Mouse (Mus musculus) layer of hippocampus, postnatal 14 days (tissue): ENCODE measurements around the gene Sipa1l1. TPM values are rescaled to one million over a fixed set of nuclear protein-coding genes. Genes with fewer than 3 reads are reported as not detected.

ENCODE experiments used
- DNase-seq, 2 experiments: peaks; one replicate each; pipeline ENCODE4 v3.0.0; 2021 to 2022; ENCODE audit warnings: low spot score in 2 of 2, mixed read lengths in 1 of 2
- total RNA-seq, 2 experiments: library from RNA; stranded (reverse); gene quantifications; 2 replicates each; pipeline ENCODE4 v1.2.3; 2021

Sipa1l1 gene
- total RNA-seq, 2 experiments from 2014 or later, result 159 to 165 TPM

DNA sequence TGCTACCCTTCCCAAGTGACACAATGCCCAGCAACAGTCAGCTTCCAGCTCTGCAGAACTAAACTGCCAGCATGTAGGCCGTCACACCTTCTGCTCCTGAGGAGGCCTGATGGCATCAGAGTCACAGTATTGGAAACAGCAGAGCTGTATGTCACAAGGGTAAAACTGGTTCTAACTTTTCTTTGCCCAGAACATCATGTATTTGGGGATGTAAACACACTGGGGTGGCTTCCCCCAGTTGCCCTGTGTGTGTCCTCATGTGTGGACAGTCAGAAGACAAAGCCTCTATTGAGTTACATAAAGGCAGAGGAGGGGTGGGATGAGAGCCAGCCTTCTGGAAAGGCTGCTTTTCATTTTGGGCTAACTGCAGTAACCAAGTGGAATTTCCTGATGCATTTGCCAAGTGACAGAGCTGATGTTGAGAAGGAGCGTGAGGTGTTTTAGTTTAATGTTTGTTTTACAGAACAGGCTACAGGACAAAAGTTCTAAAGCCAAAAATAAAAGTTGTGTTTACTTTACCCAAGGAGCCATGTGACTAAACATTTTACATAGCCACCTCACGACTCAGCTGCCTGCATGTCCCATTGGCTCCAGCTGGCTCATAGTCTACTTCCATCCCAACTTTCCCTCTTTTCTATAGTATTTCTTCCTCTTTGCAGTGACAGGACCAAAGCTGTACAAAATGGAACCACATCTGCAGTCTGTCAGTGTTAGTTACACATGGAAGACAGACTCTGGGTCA lies 243.3 kb downstream of the Sipa1l1 start:
- peak in 1 of 2 experiments; percentile 64 for DNase-seq

DNA sequence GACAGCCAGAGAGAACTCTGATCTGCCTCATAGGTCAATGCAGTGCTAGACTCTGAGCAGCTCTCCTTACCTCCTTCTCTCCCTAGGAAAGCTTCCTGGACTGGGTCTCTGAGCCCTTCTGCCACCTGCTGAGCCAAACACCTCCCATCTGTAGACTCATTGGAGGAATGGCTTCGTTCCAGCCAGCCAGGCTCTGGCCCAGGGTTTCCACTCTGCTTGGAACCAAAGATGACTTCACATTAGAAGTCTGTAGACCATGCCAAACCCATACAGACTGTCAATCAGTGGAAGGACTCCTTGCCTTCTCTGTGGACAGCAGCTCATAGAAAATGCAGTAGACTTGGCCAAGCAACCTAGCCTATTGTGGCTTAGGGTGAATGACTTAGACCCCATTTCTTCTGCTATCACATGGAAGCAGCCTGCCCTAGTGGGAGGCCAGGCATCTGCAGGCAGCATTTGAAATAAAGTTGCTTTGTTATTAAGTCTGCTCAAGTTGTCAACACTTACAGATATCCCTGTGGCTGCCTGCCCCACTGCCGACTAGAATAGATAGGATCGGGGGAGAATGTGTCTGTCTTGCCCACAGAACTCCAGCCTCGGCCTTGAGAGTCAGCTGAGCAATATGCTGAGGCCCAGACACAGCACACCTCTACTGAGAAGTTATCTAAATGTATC lies 246.7 kb downstream of the Sipa1l1 start:
- DNase-seq, result peak in 1 of 2 experiments; percentile 57

DNA sequence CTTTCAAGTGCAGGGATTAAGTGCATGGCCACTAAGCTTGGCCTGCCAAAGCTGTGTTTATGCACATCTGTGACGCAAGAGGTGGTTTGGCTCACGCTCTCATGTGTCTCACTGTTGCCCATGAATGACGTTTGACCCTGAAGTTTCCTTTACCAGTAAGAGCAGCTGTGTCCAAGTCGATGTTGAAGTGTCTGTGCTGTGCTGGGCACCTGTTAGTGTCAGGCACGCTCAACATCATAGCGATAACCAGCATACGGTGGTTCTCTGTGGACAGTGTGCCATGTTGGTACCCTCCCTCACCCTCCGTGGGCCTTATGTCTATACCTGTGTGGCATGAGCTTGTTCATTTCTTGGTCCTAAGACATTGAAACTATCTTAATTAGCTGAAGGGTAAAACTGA lies 249.9 kb downstream of the Sipa1l1 start:
- no peak for DNase-seq

DNA sequence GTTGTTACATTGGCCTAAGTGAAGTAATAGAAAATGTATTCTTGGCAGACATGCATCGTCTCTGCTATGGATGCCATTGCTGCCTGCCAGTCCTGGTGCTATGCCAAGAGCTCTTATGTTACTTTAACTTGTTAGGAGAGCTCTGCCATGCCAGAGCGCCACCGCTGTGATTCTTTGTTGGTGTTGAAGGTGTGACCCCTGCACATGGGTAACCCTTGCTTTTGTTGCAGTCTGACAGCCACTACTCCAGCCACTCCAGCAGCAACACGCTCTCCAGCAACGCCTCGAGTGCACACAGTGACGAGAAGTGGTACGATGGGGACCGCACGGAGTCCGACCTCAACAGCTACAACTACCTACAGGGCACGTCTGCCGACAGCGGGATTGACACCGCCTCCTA lies 255.7 kb downstream of the Sipa1l1 start:
- no peak for DNase-seq

DNA sequence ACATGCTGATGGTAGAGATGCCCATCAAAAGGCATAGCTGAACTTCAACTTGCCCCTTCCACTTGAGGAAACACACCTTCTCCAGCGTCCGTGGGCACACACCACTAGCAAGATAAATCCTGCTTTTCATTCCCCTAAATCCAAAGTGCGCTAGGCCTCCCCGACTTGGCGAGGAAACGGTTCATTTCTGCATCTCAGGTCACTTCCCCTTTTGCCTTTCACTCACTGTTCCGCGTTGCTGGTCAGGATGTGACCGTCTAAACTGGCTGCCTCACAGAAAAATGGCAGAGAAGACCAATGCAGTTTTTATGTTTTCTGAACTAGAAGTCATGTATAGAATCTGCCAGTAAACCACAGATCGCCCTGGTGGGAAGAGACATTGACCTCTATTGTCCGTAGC lies 256.7 kb downstream of the Sipa1l1 start:
- no peak for DNase-seq

DNA sequence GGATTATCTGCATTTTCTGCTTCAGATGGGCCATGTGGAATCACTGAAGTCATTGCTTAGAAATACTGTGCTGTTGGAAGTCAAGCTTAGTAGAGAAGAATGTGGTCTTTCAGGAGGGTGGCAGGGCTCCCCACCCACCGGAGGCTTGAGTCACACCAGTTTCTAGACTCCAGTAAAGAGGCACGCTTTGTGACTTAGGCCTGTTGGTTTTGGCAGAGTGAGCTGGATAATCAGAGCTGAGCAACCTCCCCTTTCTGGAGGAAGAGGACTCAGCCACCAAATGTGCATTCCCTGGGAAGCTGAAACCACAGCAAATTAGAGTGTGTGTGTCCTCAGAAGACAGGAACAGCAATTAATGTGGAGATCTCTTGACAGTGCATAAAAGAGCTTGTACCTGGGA lies 258.3 kb downstream of the Sipa1l1 start:
- DNase-seq, result no peak

DNA sequence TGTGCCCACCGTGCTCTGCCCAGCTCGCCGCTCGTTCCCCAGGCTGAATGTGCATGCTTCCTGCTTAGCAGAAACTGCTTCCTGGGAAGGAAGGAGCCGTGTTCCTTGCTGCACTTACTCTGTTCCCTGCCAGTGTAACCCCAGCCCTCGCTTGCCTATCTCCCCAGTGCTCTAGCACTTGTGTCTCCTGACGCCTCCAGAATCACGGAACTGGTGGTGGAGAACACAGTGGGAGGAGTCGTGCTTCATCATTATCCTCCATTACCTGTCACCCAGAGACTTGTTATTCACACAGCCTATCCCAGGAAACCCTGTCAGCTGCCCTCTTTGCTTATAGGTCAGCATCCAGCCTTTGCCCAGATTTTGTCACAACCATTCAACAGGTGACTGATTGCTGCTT lies 259.3 kb downstream of the Sipa1l1 start:
- DNase-seq, result no peak

DNA sequence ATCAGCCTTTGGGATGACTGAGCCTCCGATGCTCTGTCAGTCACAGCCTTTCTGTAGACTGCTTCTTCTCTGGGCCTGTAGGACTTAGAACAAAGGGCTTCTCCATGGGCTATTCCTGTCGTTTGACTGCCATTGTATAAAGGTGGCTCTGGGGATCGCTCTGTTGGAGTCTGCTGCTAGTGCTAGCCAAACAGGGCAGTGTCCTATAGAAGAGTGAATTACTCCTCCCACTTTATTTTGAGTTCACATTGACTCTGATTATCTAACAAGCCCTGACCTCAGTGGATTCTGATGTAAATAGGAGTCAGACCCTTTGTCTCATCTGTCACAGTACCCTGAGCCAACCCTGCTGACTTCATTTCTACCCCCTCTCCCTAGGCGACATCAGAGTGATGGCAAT lies 264.2 kb downstream of the Sipa1l1 start:
- DNase-seq, result no peak

DNA sequence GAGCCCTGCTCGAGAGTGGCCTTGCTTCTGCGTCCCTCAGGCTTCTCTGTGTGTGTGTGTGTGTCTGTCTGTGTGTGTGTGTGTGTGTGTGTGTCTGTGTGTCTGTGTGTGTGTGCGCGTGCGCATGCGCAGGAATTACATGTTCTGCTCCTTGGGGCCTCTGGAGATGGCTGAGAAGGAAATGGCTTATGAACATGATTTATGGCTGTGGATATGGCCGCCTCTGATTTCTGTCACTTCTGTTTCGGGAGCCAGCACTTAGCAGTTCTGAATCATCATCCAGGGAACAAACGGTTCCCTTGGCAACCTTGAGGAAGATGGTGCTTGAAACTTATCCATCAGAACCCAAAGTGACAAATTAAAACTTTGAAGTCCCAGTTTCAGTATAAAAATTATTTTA lies 265.5 kb downstream of the Sipa1l1 start:
- no peak for DNase-seq

DNA sequence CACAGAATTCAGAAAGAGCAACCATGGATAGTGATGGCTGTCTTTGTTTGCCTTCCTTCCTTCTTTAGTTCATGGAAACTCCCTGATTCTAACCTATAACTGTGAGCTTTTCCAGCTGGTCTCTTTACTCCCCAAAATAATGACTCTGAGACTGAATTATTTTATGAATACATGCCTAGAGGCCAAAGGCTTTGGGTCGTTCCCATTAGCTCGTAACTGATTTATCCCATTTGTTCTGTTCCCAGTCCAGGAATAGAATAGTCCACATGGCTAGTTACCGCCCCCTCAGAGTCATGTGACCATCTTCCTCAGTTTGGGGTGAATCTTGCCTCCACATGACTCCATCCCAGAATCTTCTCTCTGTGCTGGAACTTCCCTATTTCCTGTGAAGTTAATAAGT lies 272.4 kb downstream of the Sipa1l1 start:
- DNase-seq, result no peak

DNA sequence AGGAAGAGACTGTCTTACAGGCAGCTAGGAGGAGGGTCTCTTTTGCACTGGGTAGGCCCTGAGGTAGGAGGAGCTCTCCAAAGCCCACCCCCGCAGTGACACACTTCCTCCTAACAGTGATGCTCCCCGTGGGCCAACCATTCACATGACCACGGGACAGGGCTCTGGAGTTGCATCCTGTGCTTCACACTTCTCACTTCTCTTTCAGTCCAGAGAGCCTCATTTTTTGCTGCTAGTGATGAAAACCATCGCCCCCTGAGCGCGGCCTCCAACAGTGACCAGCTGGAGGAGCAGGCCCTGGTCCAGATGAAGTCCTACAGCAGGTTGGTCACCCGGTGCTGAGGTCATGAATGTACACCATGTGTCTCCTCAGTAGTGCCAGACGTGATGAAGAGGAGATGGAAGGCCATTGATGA lies 277.5 kb downstream of the Sipa1l1 start:
- no peak for DNase-seq

DNA sequence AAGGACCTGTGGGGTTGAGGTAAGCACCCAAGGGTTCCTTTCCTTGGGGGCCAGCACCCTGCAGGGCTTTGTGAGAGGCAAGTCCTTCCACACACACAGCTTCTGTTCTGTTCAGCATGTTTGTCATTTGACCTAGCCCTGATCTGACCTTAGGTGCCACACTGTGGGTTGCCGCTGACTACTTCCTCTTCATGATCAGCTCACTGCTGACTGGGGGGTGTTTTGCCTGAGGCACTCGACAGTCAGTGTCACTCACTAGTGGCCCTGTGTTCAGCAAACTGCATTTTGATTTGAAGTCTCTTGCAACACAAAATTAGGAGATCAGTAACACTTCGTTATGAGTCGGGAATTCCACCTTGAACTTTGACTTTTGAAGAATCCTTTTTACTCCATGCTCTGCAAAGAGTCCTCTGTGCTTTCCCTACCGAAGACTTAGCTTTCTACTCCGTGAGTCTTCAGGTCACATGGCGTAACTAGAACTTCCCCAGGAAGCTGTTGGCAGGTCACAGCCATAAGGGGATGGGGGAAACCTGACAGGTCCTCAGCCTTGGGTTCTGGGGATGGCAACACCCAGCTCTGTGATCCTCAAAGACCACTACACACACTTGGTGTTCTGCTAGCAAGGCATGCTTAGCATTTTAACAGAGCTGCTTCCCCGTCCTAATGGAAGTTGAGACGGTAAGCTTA lies 279.2 kb downstream of the Sipa1l1 start:
- no peak for DNase-seq

DNA sequence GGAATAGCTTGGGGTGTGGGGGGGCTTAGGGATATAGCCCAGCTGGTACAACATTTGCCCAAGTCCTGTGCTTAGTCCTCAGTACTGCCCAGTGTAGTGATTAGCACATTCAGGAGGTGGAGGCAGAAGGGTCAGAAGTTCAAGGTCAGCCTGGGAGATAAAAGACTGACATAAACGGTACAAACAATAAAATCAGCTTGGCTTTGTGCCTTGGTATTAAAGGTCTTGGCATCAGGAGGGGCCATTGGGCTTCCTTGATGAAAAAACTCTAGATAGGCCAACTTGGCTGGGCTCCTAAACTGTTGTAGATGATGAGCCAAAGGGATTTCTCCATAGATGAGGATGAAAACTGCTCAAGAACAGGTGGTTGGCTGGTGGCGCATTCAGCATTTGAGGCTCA lies 283.3 kb downstream of the Sipa1l1 start:
- no peak for DNase-seq

DNA sequence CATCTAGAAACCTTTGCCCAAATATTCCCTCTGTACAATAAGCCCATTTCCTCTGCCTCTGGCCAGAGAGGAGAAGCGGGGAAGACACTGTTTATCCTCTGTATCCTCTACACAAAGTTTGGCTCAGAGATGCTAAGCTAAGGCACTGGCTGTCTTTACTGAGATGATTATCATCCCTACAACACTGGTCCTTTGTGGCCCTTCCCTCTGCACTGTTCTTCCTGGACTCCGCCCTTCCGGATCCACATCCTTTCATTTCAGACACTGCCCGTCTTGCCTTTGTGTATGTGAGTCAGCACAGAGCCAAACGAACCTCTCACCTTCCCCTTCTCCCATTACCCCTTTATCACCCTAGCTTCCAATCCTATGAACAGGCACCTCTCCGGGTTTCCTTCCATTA lies 285.3 kb downstream of the Sipa1l1 start:
- DNase-seq, result no peak

DNA sequence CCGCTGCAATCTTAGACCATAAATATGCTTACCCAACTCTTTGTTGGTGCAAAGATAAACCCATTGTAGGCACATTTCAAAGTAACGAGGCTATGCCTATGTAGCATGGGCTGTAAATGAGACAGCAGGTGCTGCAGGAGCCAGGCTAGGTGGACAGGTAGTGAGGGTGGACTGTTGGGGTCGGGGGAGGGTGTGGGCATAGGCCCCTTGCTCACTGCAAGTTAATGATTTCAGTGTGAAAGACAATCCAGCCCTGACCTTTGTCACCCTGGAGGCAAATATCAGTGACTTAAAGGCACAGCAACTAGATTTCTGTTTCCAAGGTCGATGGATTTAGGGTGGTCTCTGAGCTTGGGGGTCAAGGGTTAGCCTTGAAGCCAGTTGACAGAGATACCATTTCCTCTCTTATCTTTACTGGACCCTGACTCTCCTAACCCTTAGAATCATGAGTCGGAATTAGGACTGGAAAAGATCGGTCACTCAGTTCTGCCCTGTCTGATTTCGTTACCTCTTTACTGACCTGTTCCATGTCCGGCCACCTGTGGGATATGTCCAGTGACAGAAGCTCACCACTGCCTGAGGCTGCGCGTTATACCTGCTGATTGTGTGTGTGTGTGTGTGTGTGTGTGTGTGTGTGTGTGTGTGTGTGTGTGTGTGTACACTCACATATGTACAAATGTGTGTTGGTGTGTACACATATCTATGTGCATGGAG lies 286.7 kb downstream of the Sipa1l1 start:
- no peak for DNase-seq

DNA sequence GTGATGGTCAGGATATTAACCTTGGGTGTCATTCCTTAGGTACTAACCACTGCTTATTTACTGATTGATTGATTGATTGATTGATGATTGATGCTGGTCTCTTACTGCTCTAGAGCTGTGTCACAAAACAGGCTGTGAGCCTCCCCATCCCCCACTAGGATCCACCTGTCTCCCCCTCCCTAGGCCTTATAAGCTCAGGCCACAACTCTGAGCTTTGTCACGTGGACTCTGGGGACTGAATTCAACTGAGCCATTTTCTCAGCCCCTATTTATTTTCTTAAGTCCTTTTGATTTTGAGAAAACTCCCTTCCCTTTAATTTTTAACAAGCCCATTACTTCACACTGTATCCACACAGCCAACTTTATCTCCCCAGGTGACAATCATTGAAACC lies 287.3 kb downstream of the Sipa1l1 start:
- no peak for DNase-seq

DNA sequence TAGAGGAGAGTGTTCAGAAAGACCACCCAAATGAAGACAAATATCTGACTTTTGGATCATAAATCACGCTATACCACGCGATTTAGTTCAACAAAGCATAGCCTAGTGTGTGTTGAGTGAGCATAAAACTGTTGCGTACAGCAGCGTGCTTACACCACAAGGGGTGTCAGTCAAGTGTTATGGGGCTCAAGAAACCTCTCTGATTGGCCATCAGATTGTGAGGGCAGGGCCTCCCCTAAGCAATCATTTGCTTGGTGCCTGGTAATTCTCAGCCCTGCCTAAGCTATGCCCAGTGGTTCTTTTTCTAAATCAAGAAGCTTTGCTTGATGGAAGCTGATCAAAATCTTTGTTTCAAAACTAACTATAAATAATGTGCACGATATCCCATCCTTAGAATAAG lies 288.5 kb downstream of the Sipa1l1 start:
- no peak for DNase-seq

DNA sequence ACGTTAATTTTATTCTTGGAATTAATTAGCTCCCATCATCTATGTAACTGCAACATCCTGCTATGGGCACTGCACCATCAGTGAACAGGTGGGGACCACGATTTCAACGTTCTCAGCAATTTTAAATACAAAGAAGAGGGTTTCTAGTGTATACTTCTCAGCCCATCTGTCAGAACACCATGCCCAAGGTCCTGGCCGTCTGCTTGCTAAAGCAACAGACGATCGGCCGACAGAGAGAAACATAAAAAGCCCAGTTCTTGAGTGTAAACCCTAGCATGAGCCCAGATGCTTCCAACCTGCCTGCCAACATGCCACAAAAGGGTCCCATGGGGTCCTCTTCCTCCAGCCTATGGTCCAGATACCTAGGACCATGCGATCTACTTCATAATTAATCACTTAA lies 288.9 kb downstream of the Sipa1l1 start:
- peak; percentile 49 to 56 for DNase-seq

DNA sequence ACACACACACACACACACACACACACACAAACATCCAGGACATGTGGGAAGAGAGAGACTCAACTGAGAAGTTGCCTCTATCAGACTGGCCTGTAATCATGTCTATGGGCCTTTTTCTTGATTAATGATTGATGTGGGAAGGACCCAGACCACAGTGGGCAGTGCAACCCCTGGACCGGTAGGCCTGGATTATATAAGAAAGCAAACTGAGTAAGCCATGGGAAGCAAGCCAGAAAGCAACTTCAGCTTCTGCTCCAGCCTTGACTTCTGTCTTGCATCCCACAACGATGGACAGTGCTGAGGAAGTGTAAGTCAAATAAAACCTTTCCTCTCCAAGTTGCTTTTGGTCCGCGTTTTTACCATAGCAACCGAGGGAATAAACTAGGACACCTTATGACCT lies 298.1 kb downstream of the Sipa1l1 start:
- no peak for DNase-seq

DNA sequence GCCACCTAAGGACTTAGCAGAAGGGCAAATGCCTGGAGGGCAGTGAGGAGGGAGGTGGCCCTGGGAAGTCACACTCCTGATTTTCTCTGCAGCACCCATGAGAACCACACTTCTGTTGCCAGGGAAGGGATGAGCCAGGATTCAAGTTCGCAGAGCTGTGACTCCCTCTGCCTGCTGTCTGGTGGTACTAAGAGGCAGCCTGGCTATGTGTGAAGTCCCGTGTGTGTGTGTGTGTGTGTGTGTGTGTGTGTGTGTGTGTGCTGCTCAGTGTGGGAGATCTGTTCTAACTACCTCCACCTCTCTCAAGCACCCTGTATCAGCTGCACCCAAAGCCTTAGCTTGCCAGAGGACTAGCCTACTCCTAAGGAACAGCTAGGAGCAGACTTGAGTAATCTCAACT lies 298.5 kb downstream of the Sipa1l1 start:
- peak; percentile 48 to 66 for DNase-seq

DNA sequence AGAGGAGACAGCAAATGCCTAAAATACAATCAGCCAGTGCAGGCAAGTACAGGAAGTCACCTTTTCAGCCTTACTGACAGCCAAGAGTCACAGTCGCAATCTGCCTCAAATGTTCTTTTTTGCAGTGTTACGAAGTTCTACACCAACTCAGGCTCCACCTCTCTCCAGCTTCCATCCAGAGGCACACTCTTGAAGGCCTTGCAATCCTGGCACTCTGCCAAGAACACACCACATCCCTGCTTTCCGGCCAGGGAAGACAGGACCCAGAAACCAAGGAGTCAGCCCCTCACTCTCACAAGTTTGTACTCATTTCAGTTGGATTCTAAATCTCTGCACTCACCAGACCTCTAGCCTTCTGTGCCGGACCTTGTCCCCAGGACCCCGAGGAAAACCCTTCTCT lies 299.3 kb downstream of the Sipa1l1 start:
- no peak for DNase-seq
